Mouse (Mus musculus): ENCODE measurements around the gene Mip.
"Not testable (repeated sequence)": the region's sequence is repeated elsewhere in the genome, so short reads cannot be mapped to it uniquely, and the experiment has no call there.

Gene Mip

GRCm38 (mm10) chr10:128250565-128250964 is 24.9 kb downstream of the Mip start:
- DNase-seq = no peak

- DNase-seq = no peak
Measured at GRCm38 (mm10) chr10:128253677-128254255, 28.1 kb downstream of the Mip start, which contains the start of gene Apon. Gene Apon, plus strand, starts transcription at chr10:128254096.

GRCm38 (mm10) chr10:128255925-128256324 is 30.3 kb downstream of the Mip start:
- no peak for DNase-seq

- no peak for DNase-seq
Measured at GRCm38 (mm10) chr10:128256328-128256727, 30.7 kb downstream of the Mip start.

- DNase-seq = no peak
Measured at GRCm38 (mm10) chr10:128258953-128259352, 33.3 kb downstream of the Mip start.

GRCm38 (mm10) chr10:128259946-128260345 is 34.3 kb downstream of the Mip start:
- no peak for DNase-seq

GRCm38 (mm10) chr10:128260376-128260775 is 34.7 kb downstream of the Mip start:
- DNase-seq = not testable (repeated sequence)

GRCm38 (mm10) chr10:128262300-128262699 is 36.7 kb downstream of the Mip start:
- DNase-seq = no peak

- no peak for DNase-seq
Measured at GRCm38 (mm10) chr10:128263393-128264310, 38.0 kb downstream of the Mip start.

GRCm38 (mm10) chr10:128268371-128268770 is 42.7 kb downstream of the Mip start, which contains the start of gene Apof:
Gene Apof, plus strand, starts transcription at chr10:128268671.
- DNase-seq = no peak

GRCm38 (mm10) chr10:128269206-128269910 is 43.7 kb downstream of the Mip start:
- DNase-seq = no peak

GRCm38 (mm10) chr10:128270287-128270841 is 44.7 kb downstream of the Mip start, which contains the start of gene Stat2:
Gene Stat2, plus strand, starts transcription at chr10:128270559.
- peak; percentile 99 for DNase-seq

- DNase-seq = no peak
Measured at GRCm38 (mm10) chr10:128270866-128271265, 45.2 kb downstream of the Mip start.

- peak; percentile 26 to 54 for DNase-seq
Measured at GRCm38 (mm10) chr10:128271883-128272282, 46.2 kb downstream of the Mip start.

- not testable (repeated sequence) for DNase-seq
Measured at GRCm38 (mm10) chr10:128272819-128273439, 47.3 kb downstream of the Mip start.

- not testable (repeated sequence) for DNase-seq
Measured at GRCm38 (mm10) chr10:128275374-128275773, 49.7 kb downstream of the Mip start.

- no peak for DNase-seq
Measured at GRCm38 (mm10) chr10:128278158-128278557, 52.5 kb downstream of the Mip start.

- DNase-seq = peak; percentile 50 to 57
Measured at GRCm38 (mm10) chr10:128280943-128281342, 55.3 kb downstream of the Mip start.
